Mouse (Mus musculus) layer of hippocampus, adult 11-12 months (tissue): ENCODE measurements at regions not wholly inside any gene's neighbourhood (a gene's known extent, or its start where the extent isn't known, plus 50 kb on each side); places are given as distances from the start of the nearest gene placed in this dataset.
A peak's percentile ranks its signal among the peaks of the same experiment; 100 is the strongest.

Experiments used
- DNase-seq: peaks from one replicate; pipeline ENCODE4 v3.0.0; 2022; ENCODE audit warnings: low spot score

DNA sequence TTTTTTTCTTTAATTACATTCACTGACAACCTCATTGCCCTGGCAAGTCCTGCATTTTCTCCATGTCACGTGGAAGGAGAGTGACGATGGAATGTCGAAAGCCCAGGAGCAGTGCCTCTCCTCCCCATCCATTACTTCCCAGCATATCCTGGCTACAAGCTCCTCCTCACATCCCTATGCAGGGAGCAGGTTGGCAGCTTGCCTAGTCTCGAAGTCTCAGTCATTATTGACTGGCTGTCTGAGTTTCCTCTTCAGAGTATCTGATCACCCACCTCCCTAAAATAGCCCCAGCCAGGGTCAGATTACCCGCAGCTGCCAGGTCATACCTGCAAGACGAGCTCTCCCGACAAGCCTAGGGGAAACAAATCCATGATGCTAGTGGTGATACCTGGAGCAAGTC is 83.7 kb upstream of the Galnt15 start:
- no peak for DNase-seq

DNA sequence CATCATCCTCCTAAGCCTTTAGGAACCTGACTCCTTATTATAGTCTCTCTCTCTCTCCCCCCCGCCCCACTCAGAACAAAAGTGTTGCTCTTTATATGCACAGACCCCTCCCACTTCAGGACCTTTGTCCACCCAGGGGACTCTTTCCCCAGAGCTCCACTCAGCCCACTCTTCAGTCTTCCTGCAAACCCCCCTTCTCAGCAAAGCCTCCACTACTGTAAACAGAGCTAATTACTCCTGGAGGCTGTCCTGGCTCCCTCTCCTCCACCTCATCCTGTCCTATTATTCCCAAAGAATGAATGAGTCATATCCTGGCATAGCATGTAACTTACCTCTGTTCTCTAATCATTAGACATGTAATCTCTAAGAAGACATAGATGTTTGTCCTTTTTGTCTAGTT is 82.8 kb upstream of the Galnt15 start:
- DNase-seq, result no peak

DNA sequence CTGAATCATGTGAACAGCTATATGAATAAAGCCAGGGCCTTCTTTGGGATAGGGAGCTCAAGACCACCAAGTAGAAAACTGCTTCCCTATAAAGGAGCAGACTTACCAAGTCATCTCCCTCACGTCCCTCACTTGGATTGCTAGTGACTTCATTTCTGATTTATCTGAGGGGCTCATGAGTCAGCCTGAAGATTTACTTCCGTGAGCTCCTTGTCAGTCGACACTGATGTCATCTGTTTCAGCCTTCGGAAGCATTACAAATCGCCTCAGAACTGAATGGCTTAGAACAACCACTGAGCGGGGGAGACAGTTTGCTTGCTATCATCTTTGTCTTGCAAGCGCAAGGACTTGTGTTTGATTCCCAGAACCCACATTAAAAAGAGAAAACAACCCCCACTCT is 81.5 kb upstream of the Galnt15 start:
- DNase-seq, result no peak

DNA sequence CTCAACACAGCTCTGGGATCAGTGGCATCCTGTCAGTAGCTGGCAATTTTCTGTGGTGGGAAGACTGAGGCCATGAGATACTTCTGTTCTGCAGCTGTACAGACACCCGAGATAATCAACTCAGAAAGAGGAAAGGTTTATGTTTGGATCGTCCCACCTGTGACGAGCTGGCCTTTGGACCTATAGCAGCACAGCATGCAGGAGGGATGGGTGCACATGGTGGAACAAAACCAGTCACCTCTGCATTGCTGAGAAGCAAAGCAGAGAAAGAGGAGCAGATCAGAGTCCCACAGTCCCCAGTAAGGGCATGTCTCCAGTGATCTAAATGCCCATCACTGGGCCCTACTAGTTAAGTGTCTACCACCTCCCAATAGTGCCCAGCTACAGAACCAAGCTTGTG is 76.9 kb upstream of the Galnt15 start:
- DNase-seq, result no peak

DNA sequence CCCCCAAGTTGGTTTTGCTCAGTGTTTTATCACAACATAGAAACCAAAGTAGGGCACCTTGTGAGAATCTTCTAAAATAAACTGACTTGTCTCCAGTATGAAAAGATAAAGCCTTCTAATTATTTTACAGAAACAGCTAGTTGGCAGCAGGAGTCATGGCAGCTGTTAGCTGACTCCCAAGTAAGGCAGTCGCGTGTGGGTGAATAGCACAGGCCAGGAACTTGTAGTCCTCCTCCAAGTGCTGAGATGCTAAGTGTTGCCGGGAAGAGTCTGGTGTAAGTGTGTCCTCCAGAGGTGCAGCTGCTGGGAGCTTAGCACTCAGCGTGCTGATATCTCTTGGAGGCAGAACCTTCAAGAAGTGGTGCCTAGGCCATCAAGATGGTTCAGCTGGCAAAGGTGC is 75.0 kb upstream of the Galnt15 start:
- peak; percentile 35 for DNase-seq

DNA sequence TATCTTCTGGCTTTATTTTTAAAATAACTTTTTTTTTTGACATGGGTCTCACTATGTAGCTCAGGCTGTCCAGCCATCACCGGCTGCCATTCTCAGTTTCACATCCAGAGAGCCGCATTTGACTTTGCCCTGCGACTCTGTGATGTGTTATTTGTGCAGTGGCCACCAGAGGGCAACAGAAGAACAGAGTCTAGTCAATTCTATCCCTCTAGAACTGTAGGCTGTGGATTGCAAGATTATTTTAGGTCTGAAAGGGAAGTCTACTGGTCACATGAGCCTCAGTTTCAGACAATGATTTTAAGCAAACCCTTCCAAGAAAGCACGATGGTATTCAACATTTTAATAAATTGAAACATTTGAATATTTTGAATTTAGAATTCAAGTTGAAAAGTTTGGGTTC is 73.8 kb upstream of the Galnt15 start:
- DNase-seq, result peak; percentile 92

DNA sequence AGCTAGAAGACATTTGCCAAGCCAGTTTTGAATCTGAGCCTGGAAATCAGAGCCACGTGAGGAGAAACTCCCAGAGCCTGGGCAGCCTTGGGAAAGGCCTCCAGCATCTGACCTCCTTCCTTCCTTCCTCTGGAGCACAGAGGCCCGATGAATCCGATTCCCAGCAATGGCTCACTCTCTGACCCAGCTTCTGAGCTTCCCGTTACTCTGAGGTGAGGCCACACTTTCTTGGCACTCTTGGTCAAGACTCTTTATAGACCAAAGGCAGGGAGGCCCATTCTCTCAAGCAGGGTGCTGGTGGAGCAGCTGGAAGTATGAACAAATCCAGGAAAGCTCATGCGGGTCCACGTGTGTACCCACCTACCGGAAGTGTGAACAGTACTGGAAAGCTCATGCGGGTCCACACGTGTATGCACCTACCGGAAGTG is 71.6 kb upstream of the Galnt15 start:
- DNase-seq, result no peak

DNA sequence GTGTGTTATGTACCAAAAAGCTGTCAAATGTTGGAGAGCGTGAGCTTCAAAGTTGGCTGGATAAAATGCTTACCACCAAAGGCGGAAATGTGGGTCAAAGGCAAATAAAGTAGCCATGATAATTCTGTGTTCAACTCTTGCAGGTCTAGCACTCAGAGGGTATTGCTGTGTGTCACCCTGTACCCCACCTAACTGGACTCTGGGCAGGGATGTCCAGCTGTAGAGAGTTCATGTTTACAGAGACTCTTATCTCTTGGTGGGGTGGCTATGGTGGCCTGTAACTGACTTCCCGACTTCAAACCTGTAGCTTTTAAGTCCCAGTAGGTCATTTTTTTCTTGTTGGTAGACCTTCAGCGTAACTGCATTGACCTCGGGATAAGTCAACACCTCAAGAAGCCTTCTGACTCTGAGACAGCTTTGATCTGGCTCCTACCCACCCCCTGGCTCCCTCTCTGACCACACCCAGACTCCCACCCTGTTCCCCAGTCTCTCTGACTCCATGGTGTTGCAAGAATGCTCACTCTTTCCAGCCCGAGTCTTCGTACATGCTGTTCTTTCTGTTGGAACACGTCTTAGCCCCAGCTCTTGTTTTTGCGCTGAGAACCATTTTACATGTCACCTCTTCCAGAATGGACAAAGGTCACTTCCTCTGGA is 68.5 kb upstream of the Galnt15 start:
- no peak for DNase-seq

DNA sequence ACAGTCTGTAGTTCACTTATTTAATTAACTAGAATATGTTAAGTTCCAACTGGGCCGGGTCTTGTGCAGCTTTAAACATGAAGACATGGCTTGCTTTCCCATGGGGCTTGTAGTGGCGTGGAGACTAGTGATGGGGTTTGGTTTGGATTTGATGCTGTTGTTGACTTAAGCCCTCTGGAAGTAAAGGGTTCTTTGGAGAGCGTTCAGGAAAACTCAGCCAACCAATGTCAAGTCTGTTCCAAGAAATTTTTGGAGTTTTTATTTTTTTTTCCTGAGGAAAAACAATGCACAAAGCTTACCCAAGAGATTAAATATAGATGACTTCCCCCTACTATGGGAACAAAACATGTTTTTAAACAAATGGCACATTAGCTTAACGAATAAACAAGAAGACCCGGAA is 67.3 kb upstream of the Galnt15 start:
- DNase-seq, result no peak

DNA sequence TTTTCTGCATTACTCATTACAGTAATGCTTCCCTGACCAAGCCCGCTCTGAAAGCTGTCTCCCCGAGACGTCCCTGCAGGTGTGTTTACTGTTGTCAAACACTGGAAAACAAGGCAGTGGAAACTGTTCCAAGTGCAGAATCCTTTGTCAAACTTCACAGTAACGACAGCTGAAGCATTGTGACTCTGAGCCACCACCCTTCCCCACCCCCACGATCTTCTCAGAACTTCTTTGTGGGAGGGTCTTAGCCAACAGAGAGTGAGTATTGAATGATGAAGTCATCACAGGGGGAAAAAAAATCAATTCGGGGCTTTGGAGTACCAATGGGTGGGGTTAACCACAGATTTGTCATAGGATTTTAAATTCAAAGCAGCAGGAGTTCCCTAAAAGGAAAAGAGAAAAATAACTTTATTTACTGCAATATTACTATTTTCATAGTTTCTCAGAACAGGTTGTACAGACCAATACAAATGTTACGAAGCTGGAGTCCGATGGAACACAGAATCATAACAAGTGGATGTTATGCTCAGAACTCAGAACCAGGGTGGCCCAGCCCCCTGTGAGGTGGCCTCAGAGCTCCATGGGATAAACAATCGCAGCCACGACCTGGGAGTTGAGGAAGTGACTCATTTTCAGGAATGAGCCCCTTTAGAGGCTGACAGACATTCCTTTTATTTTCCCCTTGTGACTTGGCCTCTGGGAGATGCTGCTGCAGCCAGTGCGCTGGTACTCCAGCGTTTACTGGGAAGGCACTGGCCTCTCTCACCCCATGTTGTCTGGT is 65.5 kb upstream of the Galnt15 start:
- no peak for DNase-seq

DNA sequence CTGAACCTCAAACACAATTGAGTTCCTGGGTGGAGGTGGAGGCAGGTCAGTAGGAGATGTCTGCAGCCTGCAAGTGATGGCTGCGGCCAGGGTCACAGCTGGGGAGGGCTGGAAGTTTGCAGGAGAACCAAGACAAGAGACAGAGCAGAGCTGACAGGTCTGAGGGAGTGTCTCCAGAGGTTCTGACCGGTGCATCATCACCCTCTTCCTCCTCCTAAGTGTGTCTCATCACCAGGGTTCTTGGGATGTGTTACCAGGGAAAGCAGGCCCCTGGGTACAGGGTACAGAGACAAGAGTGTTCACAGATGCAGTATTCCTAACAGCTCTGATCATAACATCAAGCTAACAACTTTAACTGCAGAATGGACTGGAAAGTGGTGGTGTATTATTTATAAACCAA is 64.7 kb upstream of the Galnt15 start:
- no peak for DNase-seq

DNA sequence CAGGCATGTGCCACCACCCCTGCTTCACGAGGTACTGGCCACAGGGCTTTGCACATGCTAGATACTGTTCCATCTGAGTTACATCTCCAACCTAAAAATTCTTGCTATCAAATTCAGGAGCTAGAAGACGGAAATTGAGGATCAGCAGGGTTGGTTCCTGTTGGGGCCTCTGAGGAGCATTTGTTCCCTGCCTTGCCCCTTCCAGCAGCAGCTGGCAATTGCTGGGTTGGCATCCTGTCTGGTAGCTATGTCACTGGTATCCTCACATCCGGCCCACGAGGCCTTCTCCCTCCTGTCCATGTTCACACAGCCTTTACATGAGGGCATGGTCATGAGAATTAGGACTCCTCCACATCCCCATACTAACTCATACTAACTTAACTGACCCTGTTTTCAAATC is 64.0 kb upstream of the Galnt15 start:
- no peak for DNase-seq

DNA sequence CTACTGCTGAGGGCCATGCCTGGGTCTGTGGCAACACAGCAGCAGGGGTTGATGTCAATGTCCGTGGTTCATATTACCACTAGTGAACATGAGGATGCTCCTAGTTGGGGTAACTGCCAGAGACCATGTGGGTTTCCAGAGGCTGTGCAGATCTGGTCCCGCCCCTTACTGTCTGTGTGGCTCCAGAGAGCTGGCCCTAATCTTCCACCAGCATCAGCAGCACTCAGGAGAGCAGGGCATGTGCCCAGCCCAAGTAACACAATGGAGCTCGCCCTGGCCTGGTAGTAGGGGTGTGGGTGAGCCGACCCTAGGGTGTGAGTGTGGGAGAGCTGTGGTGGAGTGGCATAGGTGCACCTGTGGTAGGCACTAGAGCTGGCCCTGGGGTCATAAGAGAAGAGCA is 59.3 kb upstream of the Galnt15 start:
- no peak for DNase-seq

DNA sequence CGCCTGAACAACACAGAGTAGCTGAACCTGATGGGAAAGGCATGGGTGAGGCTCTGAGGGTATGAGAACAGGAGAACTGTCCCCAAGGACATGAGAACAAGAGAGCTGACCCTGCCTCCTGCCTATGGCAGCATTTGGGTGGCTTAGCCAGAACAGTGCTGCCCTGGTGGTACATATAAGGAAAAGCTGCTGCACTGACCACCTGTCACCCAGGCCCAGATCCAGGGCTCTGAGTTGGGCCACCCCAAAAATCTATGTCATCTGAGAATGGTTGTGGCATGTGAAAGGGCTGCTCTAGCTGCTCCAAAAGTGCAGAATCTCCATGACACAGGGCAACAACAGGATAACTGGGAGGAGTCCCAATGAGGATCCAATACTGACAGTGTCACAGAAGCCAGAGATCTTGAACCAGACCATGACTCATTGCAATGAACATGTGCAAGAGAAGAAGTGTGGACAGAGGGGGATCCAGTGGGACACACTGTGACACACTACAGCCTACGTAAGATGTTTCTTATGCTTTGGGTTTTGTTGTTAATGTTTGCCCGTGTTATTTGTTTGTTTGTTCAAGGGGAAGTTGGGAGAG is 58.5 kb upstream of the Galnt15 start:
- no peak for DNase-seq

DNA sequence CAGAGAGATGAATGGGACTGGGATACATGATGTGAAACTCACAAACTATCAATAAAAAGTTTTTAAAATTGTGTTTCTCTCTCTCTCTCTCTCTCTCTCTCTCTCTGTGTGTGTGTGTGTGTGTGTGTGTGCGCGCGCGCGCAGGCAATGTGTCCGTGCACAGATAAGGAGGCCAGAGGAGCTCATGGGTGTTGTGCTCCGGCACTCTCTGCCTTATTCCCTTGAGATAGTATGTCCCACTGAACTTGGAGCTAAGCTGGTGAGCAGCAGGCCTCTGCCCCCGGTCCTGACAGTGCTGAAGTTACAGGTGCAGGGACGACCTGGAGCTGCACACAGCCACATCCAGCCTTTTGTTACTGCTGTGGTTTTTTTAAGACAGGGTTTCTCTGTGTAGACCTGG is 57.9 kb upstream of the Galnt15 start:
- DNase-seq, result no peak

DNA sequence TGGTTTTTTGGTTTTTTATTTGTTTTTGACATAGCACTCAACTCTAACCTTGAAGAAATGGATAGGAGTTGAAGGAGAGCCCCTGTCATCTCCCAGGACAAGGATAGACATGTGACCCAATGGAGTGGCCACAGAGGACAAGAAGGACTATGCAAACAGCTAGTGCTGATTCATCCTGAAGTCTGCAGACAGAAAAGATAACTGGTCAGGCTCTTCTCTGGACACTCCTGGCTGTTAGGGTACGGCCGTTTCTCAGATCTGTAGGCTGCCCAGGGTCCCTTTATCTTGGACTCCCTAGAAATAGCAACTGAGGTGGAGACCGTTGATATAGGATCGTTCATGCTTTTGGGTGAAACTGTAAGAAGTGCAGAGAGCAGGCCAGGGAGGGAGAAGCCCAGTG is 55.1 kb upstream of the Galnt15 start:
- no peak for DNase-seq

DNA sequence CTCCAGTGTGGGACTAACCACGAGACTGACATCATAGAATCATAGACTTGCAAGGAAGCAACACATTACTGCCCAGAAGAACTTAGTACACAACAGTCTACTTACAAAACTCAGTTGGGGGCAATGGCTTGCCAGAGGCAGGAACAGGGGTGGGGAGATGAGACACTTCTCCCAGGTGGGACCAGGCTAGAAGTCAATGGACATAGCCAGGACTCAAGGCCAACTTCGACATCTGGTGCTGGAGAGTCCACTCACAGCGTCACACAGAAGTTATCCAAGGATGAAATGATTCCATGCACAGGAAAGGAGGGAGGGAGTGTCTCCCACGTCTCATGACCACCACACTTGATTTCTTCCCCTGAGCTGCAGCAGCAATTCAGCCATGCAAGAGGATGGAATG is 50.6 kb upstream of the Galnt15 start:
- DNase-seq, result no peak

DNA sequence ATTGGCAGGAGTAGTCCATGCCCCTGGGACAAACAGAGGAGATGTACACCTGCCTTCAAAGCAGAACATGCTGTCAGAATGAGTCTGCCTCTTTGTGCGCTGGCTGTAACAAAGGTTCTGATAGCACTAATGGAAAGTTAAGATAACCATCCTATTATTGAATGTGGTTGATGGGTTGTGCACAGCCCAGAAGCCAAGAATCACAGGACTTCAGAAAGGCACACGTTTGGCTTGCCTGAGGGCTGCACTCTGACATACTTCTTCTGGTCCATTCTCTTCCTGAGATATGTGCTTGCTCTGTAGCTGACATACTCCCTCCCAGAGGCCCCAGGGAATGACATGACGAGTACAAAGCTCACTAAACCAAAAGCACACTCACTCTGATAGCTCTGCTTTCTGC is 50.1 kb upstream of the Galnt15 start:
- DNase-seq, result no peak
